Mouse (Mus musculus): ENCODE results near the gene Dapp1. TPM values are rescaled to one million over a fixed set of nuclear protein-coding genes. Genes with fewer than 3 reads are reported as not detected.

The Dapp1 gene
- polyA plus RNA-seq, 1 experiment from 2014 or later = 11.4 TPM

DNA sequence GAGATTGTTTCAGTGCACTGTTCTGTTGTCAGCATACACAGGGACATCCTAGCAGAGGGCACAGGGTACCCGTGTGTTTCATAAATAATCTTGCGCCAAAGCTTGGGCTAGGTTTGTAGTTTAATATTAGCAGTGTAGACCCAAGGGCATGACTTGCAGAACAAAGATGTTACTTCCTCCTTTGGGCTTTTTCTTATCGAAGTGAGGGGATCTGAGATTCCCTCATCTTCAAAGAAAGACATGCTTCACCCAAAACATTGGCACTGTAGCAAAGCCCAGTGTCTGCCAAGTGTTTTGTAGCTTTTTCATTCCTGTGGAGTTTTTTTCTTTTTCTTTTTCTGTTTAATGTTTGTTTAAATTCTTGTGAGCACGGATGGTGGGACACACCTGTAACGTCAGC lies 83.7 kb downstream of the Dapp1 start:
- Histone ChIP-seq H3K36me3 (ENCODE audit: control insufficient read depth, insufficient read depth, low read length) (peaks cover 19% of the 10 kb centered on the region), H3K9me3 (ENCODE audit: control insufficient read depth, low read length) (no peaks in the 10 kb centered on the region), H3K27me3 (ENCODE audit: control insufficient read depth, insufficient read depth, low read length) (no peaks in the 10 kb centered on the region), H3K4me3 (ENCODE audit: low read length) (no peak overlapping the region), H3K4me1 (ENCODE audit: control insufficient read depth, insufficient read depth, low read length) (no peaks in the 10 kb centered on the region), H3K9ac (ENCODE audit: low read depth, low read length) (no peak overlapping the region), H3K4me2 (replicated peaks; ENCODE audit: low read depth, low read length) (no peak overlapping the region), H3K27ac (ENCODE audit: low read depth, low read length) (no peak overlapping the region)
- 91% methylated on average over 5 of the region's 5 CpGs for WGBS
- no peak for ATAC-seq (ENCODE audit: low FRiP score, low TSS enrichment)

DNA sequence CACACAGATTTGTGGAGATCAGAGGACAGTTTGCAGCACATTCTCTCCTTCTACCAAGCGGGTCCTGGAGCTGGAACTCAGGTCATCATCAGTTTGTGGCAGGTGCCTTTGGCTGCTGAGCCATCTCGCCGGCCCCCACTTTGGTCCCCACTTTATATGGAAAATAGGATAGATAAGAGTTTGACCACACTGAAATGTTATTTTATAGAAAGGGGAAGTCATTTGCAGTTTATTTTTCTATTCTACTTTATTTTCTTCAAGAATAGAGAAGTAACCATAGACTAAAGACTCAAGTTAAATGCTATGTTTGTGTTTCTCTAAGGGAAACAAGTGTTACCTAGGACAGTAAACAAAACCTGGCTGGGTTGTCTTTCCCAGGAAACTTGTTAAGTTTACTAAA lies 84.5 kb downstream of the Dapp1 start:
- Histone ChIP-seq H3K27me3 (ENCODE audit: control insufficient read depth, insufficient read depth, low read length) (no peaks in the 10 kb centered on the region), H3K36me3 (ENCODE audit: control insufficient read depth, insufficient read depth, low read length) (peaks cover 17% of the 10 kb centered on the region; the same call in 1 of the 2 replicates), H3K4me3 (ENCODE audit: low read length) (no peak overlapping the region), H3K27ac (ENCODE audit: low read depth, low read length) (no peak overlapping the region), H3K4me1 (ENCODE audit: control insufficient read depth, insufficient read depth, low read length) (no peaks in the 10 kb centered on the region), H3K4me2 (replicated peaks; ENCODE audit: low read depth, low read length) (no peak overlapping the region), H3K9me3 (ENCODE audit: control insufficient read depth, low read length) (no peaks in the 10 kb centered on the region), H3K9ac (ENCODE audit: low read depth, low read length) (no peak overlapping the region)
- 95% methylated on average over 3 of the region's 3 CpGs for WGBS
- ATAC-seq (ENCODE audit: low FRiP score, low TSS enrichment) = no peak

DNA sequence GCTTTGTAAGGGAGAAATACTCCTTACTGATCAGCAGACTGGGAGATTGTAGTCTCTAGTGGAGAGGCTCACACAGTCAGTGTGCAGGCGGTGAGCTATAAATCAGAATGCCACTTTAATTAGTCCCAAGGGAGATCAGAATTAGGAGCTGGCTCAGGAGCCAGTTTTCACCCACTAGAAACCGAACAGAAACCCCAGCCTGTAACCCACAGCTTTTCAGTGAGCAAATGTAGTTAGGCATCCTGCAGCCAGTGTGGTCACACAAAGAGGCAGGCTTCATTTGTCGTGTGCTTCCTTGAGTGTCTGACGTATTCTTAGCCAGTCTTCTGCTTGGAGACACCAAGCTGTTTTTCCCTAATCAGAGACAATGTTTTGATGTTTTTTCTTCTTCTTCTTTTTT lies 85.0 kb downstream of the Dapp1 start:
- H3K27ac ChIP-seq (ENCODE audit: low read depth, low read length) = no peak overlapping the region
- ATAC-seq (ENCODE audit: low FRiP score, low TSS enrichment) = no peak
- H3K27me3 ChIP-seq (ENCODE audit: control insufficient read depth, insufficient read depth, low read length) = no peaks in the 10 kb centered on the region
- H3K36me3 ChIP-seq (ENCODE audit: control insufficient read depth, insufficient read depth, low read length) = peaks cover 17% of the 10 kb centered on the region; the same call in 1 of the 2 replicates
- no peak overlapping the region for H3K4me3 ChIP-seq (ENCODE audit: low read length)
- 45% methylated on average over 4 of the region's 4 CpGs for WGBS
- H3K9ac ChIP-seq (ENCODE audit: low read depth, low read length) = no peak overlapping the region
- H3K4me1 ChIP-seq (ENCODE audit: control insufficient read depth, insufficient read depth, low read length) = no peaks in the 10 kb centered on the region
- H3K4me2 ChIP-seq (replicated peaks; ENCODE audit: low read depth, low read length) = no peak overlapping the region
- no peaks in the 10 kb centered on the region for H3K9me3 ChIP-seq (ENCODE audit: control insufficient read depth, low read length)

DNA sequence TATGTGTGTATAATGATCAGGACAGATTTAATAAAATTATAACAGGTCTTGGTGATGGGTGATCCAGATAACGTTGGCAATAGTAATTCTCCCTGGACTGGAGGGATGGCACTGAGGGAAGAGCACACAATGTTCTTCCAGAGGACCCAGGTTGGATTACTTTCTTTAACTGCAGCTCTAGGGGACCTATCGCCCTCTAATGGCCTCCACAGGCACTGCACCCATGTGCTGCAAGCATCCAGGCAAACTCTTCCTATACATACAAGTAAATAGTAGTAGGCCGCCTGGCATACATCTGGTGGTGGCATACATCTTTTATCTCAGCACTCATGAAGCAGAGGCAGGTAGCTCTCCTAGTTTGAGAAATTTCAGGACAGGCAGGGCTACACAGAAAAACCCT lies 86.1 kb downstream of the Dapp1 start:
- no peak overlapping the region for H3K27ac ChIP-seq (ENCODE audit: low read depth, low read length)
- WGBS = 90% methylated on average over 3 of the region's 3 CpGs
- H3K4me1 ChIP-seq (ENCODE audit: control insufficient read depth, insufficient read depth, low read length) = no peaks in the 10 kb centered on the region
- peaks cover 17% of the 10 kb centered on the region; the same call in 1 of the 2 replicates for H3K36me3 ChIP-seq (ENCODE audit: control insufficient read depth, insufficient read depth, low read length)
- no peak for ATAC-seq (ENCODE audit: low FRiP score, low TSS enrichment)
- no peaks in the 10 kb centered on the region for H3K9me3 ChIP-seq (ENCODE audit: control insufficient read depth, low read length)
- no peak overlapping the region for H3K4me2 ChIP-seq (replicated peaks; ENCODE audit: low read depth, low read length)
- no peak overlapping the region for H3K9ac ChIP-seq (ENCODE audit: low read depth, low read length)
- H3K27me3 ChIP-seq (ENCODE audit: control insufficient read depth, insufficient read depth, low read length) = no peaks in the 10 kb centered on the region
- H3K4me3 ChIP-seq (ENCODE audit: low read length) = no peak overlapping the region

DNA sequence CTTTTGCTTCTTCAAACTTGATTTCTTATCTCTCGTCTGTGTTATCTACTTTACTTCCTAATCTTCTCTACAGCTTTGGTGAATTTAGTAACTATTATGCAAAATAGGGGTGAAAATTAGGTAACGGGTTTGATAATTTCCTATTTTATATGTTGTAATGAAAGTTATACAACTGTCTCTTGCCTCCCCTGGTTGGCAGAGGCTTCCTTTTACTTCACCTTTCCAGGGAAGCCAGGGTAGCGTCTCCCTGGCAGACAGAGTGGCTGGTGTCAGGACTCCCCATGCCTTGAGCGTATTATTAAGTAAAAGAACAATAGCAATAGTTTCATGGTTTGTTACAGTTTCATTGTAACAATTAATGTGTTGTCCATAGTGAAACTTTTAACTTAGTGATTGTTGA lies 87.6 kb downstream of the Dapp1 start:
- Histone ChIP-seq H3K36me3 (ENCODE audit: control insufficient read depth, insufficient read depth, low read length) (peaks cover 22% of the 10 kb centered on the region; the same call in 1 of the 2 replicates), H3K4me3 (ENCODE audit: low read length) (no peak overlapping the region), H3K4me2 (replicated peaks; ENCODE audit: low read depth, low read length) (no peak overlapping the region), H3K27ac (ENCODE audit: low read depth, low read length) (no peak overlapping the region), H3K9me3 (ENCODE audit: control insufficient read depth, low read length) (no peaks in the 10 kb centered on the region), H3K4me1 (ENCODE audit: control insufficient read depth, insufficient read depth, low read length) (no peaks in the 10 kb centered on the region), H3K9ac (ENCODE audit: low read depth, low read length) (no peak overlapping the region), H3K27me3 (ENCODE audit: control insufficient read depth, insufficient read depth, low read length) (no peaks in the 10 kb centered on the region)
- ATAC-seq (ENCODE audit: low FRiP score, low TSS enrichment) = no peak
- WGBS = 95% methylated on average over 4 of the region's 4 CpGs

DNA sequence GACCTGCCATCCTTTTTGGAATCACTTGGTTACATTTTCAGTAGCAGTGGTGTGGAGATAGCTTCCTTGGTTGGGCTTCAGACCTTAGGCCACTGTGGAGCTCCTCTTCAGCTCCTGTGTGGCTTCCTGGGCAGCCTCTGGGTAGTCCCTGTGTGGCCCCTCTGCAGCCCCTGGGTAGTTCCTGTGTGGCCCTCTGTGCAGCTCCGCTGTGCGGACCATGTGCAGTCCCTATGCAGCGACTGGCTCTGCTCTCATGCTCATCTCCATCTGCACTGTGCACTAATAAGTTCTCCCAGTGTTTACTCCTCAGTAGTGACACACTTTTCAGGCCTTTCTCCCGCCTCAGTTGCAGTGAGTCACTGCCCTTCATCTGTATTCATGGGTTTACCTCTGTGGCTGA lies 89.2 kb downstream of the Dapp1 start:
- no peak overlapping the region for H3K27ac ChIP-seq (ENCODE audit: low read depth, low read length)
- no peaks in the 10 kb centered on the region for H3K4me1 ChIP-seq (ENCODE audit: control insufficient read depth, insufficient read depth, low read length)
- H3K4me2 ChIP-seq (replicated peaks; ENCODE audit: low read depth, low read length) = no peak overlapping the region
- no peak overlapping the region for H3K9ac ChIP-seq (ENCODE audit: low read depth, low read length)
- ATAC-seq (ENCODE audit: low FRiP score, low TSS enrichment) = no peak
- H3K36me3 ChIP-seq (ENCODE audit: control insufficient read depth, insufficient read depth, low read length) = peaks cover 17% of the 10 kb centered on the region; the same call in 1 of the 2 replicates
- H3K4me3 ChIP-seq (ENCODE audit: low read length) = no peak overlapping the region
- H3K27me3 ChIP-seq (ENCODE audit: control insufficient read depth, insufficient read depth, low read length) = no peaks in the 10 kb centered on the region
- H3K9me3 ChIP-seq (ENCODE audit: control insufficient read depth, low read length) = no peaks in the 10 kb centered on the region
- 96% methylated on average over 4 of the region's 4 CpGs for WGBS

DNA sequence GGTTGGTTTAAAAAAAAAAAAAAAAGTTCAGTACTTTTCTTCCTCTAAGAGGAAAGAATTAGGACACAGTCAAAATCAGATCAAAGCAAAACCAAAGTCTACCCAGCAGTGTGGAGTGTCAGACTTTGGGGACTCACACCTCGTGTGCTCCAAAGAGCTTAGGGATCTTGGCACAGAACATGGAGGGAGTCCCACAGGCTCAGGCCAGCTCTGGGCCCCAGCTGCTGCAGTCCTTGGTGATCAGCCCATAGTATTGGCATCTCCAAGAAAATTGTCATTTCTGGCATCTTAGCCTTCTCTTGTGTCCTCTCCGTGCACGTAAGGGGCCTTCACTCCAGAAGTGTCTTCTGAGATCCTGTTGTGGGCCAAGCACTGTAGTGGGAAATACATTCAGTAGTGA lies 90.3 kb downstream of the Dapp1 start:
- Histone ChIP-seq H3K9me3 (ENCODE audit: control insufficient read depth, low read length) (no peaks in the 10 kb centered on the region), H3K36me3 (ENCODE audit: control insufficient read depth, insufficient read depth, low read length) (peaks cover 21% of the 10 kb centered on the region; the same call in 1 of the 2 replicates), H3K27ac (ENCODE audit: low read depth, low read length) (no peak overlapping the region), H3K4me1 (ENCODE audit: control insufficient read depth, insufficient read depth, low read length) (no peaks in the 10 kb centered on the region), H3K4me2 (replicated peaks; ENCODE audit: low read depth, low read length) (no peak overlapping the region), H3K27me3 (ENCODE audit: control insufficient read depth, insufficient read depth, low read length) (no peaks in the 10 kb centered on the region), H3K4me3 (ENCODE audit: low read length) (no peak overlapping the region), H3K9ac (ENCODE audit: low read depth, low read length) (no peak overlapping the region)
- 83% methylated on average over 3 of the region's 3 CpGs for WGBS
- ATAC-seq (ENCODE audit: low FRiP score, low TSS enrichment) = no peak

DNA sequence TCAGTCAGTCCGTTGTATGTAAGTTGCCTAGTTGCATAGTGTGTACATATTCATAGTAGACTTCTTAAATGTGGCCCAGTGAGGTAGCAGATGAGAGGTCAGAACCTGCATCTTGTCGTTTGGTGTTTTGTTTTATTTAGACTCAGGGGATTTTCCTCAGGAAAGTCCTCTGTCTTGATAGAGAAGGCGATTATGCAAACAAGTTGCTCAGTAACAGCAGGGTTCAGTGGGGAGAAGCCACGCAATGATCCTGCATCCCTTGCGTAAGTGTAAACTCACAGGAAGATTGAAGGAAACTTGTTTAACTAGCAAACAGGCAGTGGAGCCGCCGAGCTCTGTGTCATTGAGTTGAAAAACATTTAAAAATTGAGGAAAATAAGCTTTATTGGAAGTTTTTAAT lies 93.4 kb downstream of the Dapp1 start:
- Histone ChIP-seq H3K9ac (ENCODE audit: low read depth, low read length) (no peak overlapping the region), H3K36me3 (ENCODE audit: control insufficient read depth, insufficient read depth, low read length) (peaks cover 15% of the 10 kb centered on the region; the same call in 1 of the 2 replicates), H3K27ac (ENCODE audit: low read depth, low read length) (no peak overlapping the region), H3K4me3 (ENCODE audit: low read length) (no peak overlapping the region), H3K4me2 (replicated peaks; ENCODE audit: low read depth, low read length) (no peak overlapping the region), H3K27me3 (ENCODE audit: control insufficient read depth, insufficient read depth, low read length) (no peaks in the 10 kb centered on the region), H3K4me1 (ENCODE audit: control insufficient read depth, insufficient read depth, low read length) (no peaks in the 10 kb centered on the region), H3K9me3 (ENCODE audit: control insufficient read depth, low read length) (no peaks in the 10 kb centered on the region)
- WGBS = 87% methylated on average over 7 of the region's 7 CpGs
- no peak for ATAC-seq (ENCODE audit: low FRiP score, low TSS enrichment)

DNA sequence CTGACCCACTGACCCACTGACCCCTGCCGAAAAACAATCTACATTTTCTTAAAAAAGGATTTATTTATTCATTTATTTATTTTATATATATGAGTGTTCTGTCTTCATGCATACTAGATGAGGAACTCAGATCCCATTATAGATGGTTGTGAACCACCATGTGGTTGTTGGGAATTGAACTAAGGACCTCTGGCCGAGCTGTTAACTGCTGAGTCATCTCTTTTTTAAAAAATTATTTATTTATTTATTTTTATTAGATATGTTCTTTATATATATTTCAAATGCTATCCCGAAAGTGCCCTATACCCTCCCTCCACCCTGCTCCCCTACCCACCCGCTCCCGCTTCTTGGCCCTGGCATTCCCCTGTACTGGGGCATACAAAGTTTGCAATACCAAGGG lies 100.3 kb downstream of the Dapp1 start:
- H3K4me1 ChIP-seq (ENCODE audit: control insufficient read depth, insufficient read depth, low read length) = no peaks in the 10 kb centered on the region
- H3K27ac ChIP-seq (ENCODE audit: low read depth, low read length) = no peak overlapping the region
- WGBS = 92% methylated on average over 5 of the region's 5 CpGs
- H3K4me2 ChIP-seq (replicated peaks; ENCODE audit: low read depth, low read length) = no peak overlapping the region
- H3K27me3 ChIP-seq (ENCODE audit: control insufficient read depth, insufficient read depth, low read length) = no peaks in the 10 kb centered on the region
- H3K9me3 ChIP-seq (ENCODE audit: control insufficient read depth, low read length) = no peaks in the 10 kb centered on the region
- H3K4me3 ChIP-seq (ENCODE audit: low read length) = no peak overlapping the region
- no peak for ATAC-seq (ENCODE audit: low FRiP score, low TSS enrichment)
- no peak overlapping the region for H3K9ac ChIP-seq (ENCODE audit: low read depth, low read length)
- peaks cover under 1% of the 10 kb centered on the region; the same call in 1 of the 2 replicates for H3K36me3 ChIP-seq (ENCODE audit: control insufficient read depth, insufficient read depth, low read length)
